Mouse (Mus musculus): ENCODE results near the gene Tprn. TPM values are rescaled to one million over a fixed set of nuclear protein-coding genes. Genes with fewer than 3 reads are reported as not detected.

Tprn gene
- polyA plus RNA-seq, 1 experiment from 2014 or later = 8.7 TPM

DNA sequence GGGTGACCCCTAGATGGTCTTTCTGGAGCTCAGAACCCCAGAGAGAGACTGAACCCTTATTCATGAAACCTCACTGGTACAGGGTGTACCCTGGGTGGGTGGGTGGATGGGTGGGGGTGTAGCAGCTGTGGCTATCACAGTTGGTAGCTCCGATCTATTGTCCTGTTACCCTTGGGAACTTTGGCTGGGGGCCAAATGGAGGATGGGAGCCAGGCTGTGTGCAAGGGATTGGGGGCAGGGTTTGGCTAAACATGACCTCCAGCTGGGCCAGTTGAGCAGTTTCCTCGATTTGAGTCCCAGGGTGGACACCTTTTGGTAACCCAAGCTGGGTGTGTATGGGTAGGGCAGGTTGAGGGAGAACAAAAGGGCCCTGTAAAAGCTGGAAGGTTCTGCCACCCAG is 4.3 kb downstream of the Tprn start:
- Histone ChIP-seq H3K9ac (replicated peaks) (no peak overlapping the region; the same call in 1 of the 2 replicates), H3K36me3 (peaks cover 33% of the 10 kb centered on the region), H3K4me3 (replicated peaks) (no peak overlapping the region)

DNA sequence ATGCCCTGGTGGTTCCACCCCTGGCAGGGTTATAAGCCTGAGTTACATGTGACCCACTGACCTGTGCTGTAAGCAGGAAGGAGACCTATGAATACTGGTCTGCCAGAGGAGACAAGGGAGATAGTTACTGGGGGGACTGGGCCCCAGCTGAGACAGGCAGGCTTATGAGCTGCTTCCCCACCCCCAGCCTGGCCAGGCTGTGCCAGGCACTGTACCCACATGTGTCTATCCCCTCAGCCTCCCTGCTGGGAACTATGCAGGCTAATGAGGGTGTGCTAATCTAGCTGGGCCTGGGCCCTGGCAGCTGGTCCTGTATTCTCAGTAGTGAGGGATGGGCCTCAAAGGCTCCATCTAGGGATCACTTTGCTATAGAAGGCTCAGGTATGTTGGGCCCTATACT is 4.8 kb downstream of the Tprn start:
- peaks cover 27% of the 10 kb centered on the region for H3K27me3 ChIP-seq
- peaks cover 45% of the 10 kb centered on the region for H3K4me1 ChIP-seq (replicated peaks)
- H3K4me3 ChIP-seq (replicated peaks) = no peak overlapping the region
- no peaks in the 10 kb centered on the region for H3K9me3 ChIP-seq
- H3K36me3 ChIP-seq = peaks cover 33% of the 10 kb centered on the region
- no peak overlapping the region for H3K4me2 ChIP-seq
- no peak overlapping the region for H3K27ac ChIP-seq
- no peak overlapping the region; the same call in 1 of the 2 replicates for H3K9ac ChIP-seq (replicated peaks)
- ATAC-seq (ENCODE audit: insufficient number of reproducible peaks, insufficient read depth, low FRiP score, low TSS enrichment, low read depth) = no peak

More for the DNA sequence above, 4.3 kb downstream of the Tprn start:
- Histone ChIP-seq H3K9me3 (no peaks in the 10 kb centered on the region), H3K27ac (no peak overlapping the region), H3K27me3 (peaks cover 27% of the 10 kb centered on the region), H3K4me2 (no peak overlapping the region), H3K4me1 (replicated peaks) (peaks cover 45% of the 10 kb centered on the region)
- 45% methylated on average over 2 of the region's 2 CpGs for WGBS
- ATAC-seq (ENCODE audit: insufficient number of reproducible peaks, insufficient read depth, low FRiP score, low TSS enrichment, low read depth) = no peak

DNA sequence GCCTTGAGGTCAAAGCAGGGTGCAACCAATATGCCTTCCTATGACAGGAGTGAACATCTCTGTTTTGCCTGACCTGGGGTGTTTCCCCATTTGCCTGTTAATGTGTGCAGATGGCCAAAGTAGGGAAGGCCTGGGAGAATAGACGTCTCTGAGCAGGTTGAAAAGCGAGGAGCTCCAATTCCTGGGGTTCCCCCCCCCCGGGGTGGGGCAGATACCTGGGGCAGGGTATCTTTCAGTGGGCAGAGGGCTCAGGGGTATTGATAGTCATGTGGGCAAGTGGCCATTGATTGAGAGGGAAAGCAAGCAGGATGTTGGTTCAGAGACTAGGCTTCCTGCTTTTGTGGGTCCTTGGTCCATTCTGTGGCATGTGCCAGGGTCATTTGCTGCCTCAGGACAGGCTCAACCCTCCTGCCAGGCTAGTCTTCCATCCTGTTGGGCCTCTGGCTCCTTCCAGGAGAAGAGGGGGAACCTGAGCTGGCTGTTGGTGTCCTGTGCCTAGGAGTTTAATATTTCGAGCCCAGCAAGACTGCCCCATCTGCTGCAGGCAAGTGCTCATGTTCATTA is 5.4 kb downstream of the Tprn start:
- Histone ChIP-seq H3K9me3 (no peaks in the 10 kb centered on the region), H3K27me3 (peaks cover 25% of the 10 kb centered on the region), H3K4me1 (replicated peaks) (peaks cover 45% of the 10 kb centered on the region), H3K9ac (replicated peaks) (no peak overlapping the region), H3K36me3 (peaks cover 33% of the 10 kb centered on the region), H3K27ac (no peak overlapping the region), H3K4me3 (replicated peaks) (no peak overlapping the region), H3K4me2 (no peak overlapping the region)
- no peak for ATAC-seq (ENCODE audit: insufficient number of reproducible peaks, insufficient read depth, low FRiP score, low TSS enrichment, low read depth)
- 68% methylated on average over 4 of the region's 4 CpGs for WGBS

DNA sequence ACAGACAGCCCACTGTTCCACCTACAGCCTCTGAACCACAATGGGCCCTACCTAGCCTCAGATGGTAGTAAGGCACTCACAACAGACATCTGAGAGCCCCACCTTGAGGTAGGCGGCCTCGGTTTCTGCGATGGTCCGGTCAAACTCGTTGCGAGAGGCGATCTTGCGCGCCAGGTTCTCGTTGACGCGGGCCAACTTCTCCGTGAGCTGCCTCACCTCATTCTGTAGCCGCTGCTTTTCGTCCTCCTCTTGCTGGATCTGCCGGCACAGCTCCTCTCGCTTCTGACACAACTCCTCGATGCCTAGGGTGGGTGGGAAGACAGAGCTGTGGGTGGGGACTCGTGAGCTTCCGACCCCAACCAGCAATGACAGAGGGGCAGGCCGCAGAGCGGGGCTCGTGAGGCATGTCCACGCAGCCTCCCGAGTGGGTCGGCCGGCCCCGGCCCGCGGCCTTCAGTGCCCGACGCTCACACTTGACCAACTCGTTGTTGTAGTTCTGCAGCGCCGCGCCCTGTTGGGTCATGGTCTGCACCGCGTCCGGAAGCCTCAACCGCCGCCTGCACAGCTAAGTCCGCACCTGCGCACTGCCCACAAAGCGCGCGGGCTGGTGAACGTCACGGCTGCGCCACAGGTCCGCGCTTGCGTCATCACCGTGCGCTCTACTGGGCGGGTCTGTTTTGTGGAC is 9.6 kb downstream of the Tprn start, which contains the start of the genes Ssna1 and Anapc2:
Ssna1 (minus strand) TSS at position 612 of the 685 bp plus-strand sequence.
Anapc2 (plus strand) TSS at position 652 of the 685 bp plus-strand sequence.
- peak within 1 kb of the TSS; percentile 68 for H3K4me3 ChIP-seq (replicated peaks)
- under 1% methylated on average over 55 of the region's 55 CpGs for WGBS
- ATAC-seq (ENCODE audit: insufficient number of reproducible peaks, insufficient read depth, low FRiP score, low TSS enrichment, low read depth) = peak; percentile 94
- H3K27me3 ChIP-seq = no peaks in the 10 kb centered on the region
- peaks cover 28% of the 10 kb centered on the region for H3K4me1 ChIP-seq (replicated peaks)
- H3K36me3 ChIP-seq = peaks cover 71% of the 10 kb centered on the region
- H3K27ac ChIP-seq = peak within 1 kb of the TSS; percentile 54
- no peaks in the 10 kb centered on the region for H3K9me3 ChIP-seq
- peak within 1 kb of the TSS; percentile 84 for H3K9ac ChIP-seq (replicated peaks)
- H3K4me2 ChIP-seq = peak within 1 kb of the TSS; percentile 96

DNA sequence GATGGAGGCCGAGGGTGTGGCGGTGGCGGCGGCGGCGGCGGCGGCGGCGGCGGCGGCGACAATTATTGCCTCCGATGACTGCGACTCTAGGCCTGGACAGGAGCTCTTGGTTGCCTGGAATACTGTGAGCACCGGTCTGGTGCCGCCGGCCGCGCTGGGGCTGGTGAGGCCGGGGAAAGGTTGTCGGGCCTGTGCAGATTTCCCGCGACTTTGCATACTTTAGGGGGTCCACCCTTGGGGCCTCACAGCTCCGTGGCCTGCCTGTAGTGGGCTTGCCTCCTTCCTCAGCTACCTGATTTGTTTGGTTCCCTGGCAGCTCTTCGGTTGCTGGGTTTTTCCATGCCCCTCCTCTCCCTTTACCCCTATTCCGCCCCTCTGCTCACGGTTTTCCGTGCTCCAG is 10.1 kb downstream of the Tprn start:
- peak overlapping the region; percentile 68 for H3K4me3 ChIP-seq (replicated peaks)
- WGBS = 1% methylated on average over 29 of the region's 29 CpGs
- no peak overlapping the region for H3K27ac ChIP-seq
- peak overlapping the region; percentile 76 for H3K9ac ChIP-seq (replicated peaks)
- H3K9me3 ChIP-seq = no peaks in the 10 kb centered on the region
- peaks cover 23% of the 10 kb centered on the region for H3K4me1 ChIP-seq (replicated peaks)
- H3K4me2 ChIP-seq = peak overlapping the region; percentile 96
- no peaks in the 10 kb centered on the region for H3K27me3 ChIP-seq
- peak; percentile 71 for ATAC-seq (ENCODE audit: insufficient number of reproducible peaks, insufficient read depth, low FRiP score, low TSS enrichment, low read depth)
- H3K36me3 ChIP-seq = peaks cover 74% of the 10 kb centered on the region

DNA sequence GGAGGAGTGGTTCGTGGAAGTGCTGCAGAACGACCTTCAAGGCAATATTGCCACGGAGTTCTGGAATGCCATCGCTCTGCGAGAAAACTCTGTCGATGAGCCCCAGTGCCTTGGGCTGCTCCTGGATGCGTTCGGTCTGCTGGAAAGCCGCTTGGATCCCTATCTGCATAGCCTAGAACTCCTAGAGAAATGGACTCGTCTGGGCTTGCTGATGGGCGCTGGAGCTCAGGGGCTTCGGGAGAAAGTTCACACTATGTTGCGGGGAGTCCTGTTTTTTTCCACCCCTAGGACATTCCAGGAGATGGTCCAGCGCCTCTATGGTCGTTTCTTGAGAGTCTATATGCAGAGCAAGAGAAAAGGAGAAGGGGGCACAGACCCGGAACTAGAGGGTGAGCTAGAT is 10.6 kb downstream of the Tprn start:
- H3K4me1 ChIP-seq (replicated peaks) = peaks cover 23% of the 10 kb centered on the region
- H3K27me3 ChIP-seq = no peaks in the 10 kb centered on the region
- peaks cover 77% of the 10 kb centered on the region for H3K36me3 ChIP-seq
- WGBS = 38% methylated on average over 16 of the region's 16 CpGs
- H3K27ac ChIP-seq = no peak overlapping the region
- no peaks in the 10 kb centered on the region for H3K9me3 ChIP-seq
- H3K9ac ChIP-seq (replicated peaks) = peak overlapping the region; percentile 76
- ATAC-seq (ENCODE audit: insufficient number of reproducible peaks, insufficient read depth, low FRiP score, low TSS enrichment, low read depth) = no peak
- peak overlapping the region; percentile 68 for H3K4me3 ChIP-seq (replicated peaks)
- H3K4me2 ChIP-seq = peak overlapping the region; percentile 96

DNA sequence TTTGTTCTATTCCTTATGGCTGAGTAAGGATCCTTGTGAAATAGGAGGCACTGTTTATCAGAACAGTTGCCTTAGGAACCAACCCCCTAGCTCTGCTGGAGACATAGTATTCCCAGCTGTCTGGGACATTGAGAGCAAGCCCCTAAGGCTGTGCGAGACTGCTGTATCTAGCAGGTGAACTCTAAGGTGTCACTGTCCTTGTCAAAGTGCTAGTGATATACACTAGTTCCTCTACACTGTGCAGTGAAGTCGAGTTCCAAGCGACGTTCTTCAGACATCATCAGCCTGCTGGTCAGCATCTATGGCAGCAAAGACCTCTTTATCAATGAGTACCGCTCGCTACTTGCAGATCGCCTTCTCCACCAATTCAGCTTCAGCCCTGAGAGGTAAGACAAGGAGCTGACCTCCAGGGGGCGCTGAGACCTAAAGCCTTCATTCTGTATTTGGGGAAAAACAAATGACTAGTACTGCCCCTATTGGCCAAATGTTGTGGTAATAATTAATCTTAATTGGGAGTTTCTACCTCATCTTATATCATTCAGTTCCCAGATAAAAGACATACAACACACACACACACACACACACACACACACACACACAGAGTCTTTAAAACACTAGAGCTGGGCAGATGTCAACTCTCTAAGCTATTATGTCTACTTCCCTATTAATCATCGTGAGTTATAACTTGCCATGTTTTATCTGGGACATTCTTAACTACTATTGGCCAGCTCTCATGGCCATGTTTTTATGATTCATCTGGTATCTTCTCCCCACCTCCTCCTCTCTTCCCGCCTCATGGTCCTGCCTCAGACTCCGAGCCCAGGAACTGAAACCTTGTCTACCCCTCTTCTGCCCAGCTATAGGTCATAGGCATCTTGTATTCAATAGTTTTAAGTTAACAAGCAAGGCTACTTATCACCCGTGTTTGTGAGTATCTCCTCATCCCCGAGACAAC is 16.8 kb downstream of the Tprn start:
- Histone ChIP-seq H3K27ac (no peak overlapping the region), H3K9ac (replicated peaks) (no peak overlapping the region), H3K4me1 (replicated peaks) (no peaks in the 10 kb centered on the region), H3K36me3 (peaks cover 98% of the 10 kb centered on the region), H3K4me2 (no peak overlapping the region), H3K27me3 (no peaks in the 10 kb centered on the region), H3K4me3 (replicated peaks) (no peak overlapping the region), H3K9me3 (no peaks in the 10 kb centered on the region)
- ATAC-seq (ENCODE audit: insufficient number of reproducible peaks, insufficient read depth, low FRiP score, low TSS enrichment, low read depth) = no peak
- WGBS = 66% methylated on average over 13 of the region's 13 CpGs

DNA sequence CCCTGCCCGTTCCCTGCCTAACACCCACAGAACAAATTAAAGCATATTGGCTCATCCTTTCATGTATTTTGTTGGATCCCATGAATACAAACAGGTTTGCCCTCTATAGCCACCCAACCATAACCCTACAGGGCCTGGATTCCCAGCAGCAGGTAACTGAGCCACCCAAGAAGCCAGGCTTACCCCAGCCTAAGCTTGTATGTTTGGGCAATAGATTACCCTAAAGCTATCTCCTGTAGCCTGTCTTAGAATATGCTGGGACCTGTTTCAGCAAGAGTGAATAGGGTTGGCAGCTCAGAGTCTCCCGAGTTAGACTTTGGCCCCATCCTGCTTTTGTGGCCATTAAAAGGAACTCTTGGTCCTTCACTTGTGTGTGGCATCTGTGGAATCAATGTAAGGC is 23.1 kb downstream of the Tprn start:
- Histone ChIP-seq H3K36me3 (peaks cover 57% of the 10 kb centered on the region), H3K4me2 (no peak overlapping the region), H3K27me3 (peaks cover 44% of the 10 kb centered on the region), H3K9ac (replicated peaks) (no peak overlapping the region), H3K4me3 (replicated peaks) (no peak overlapping the region), H3K9me3 (no peaks in the 10 kb centered on the region), H3K4me1 (replicated peaks) (peaks cover 8% of the 10 kb centered on the region; the same call in 1 of the 2 replicates), H3K27ac (no peak overlapping the region)
- WGBS = 89% methylated on average over 2 of the region's 2 CpGs
- ATAC-seq (ENCODE audit: insufficient number of reproducible peaks, insufficient read depth, low FRiP score, low TSS enrichment, low read depth) = no peak

DNA sequence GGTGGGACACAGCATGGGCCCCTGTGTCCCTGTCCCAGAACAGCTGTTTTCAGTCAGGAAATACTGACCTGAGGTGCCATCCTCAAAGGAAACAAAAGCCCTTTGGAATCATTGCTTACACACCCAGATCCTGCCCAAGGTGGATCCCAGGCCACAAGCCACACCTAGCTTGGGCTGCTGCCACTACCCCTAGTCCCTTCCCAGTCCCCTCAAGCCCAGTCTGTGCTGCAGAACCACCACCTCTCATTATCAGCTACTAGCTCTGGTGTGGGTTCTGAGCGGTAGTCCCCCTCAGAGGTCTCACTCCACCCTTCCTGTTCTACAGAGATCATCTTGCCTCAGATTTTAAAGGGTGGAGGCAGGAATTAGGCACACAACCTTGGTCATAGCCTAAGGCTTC is 23.9 kb downstream of the Tprn start:
- Histone ChIP-seq H3K4me3 (replicated peaks) (no peak overlapping the region), H3K4me1 (replicated peaks) (peaks cover 11% of the 10 kb centered on the region; the same call in 1 of the 2 replicates), H3K27me3 (peaks cover 52% of the 10 kb centered on the region), H3K4me2 (no peak overlapping the region), H3K36me3 (peaks cover 49% of the 10 kb centered on the region), H3K9me3 (no peaks in the 10 kb centered on the region), H3K27ac (no peak overlapping the region), H3K9ac (replicated peaks) (no peak overlapping the region)
- WGBS = 75% methylated on average over 1 of the region's 1 CpGs
- no peak for ATAC-seq (ENCODE audit: insufficient number of reproducible peaks, insufficient read depth, low FRiP score, low TSS enrichment, low read depth)

DNA sequence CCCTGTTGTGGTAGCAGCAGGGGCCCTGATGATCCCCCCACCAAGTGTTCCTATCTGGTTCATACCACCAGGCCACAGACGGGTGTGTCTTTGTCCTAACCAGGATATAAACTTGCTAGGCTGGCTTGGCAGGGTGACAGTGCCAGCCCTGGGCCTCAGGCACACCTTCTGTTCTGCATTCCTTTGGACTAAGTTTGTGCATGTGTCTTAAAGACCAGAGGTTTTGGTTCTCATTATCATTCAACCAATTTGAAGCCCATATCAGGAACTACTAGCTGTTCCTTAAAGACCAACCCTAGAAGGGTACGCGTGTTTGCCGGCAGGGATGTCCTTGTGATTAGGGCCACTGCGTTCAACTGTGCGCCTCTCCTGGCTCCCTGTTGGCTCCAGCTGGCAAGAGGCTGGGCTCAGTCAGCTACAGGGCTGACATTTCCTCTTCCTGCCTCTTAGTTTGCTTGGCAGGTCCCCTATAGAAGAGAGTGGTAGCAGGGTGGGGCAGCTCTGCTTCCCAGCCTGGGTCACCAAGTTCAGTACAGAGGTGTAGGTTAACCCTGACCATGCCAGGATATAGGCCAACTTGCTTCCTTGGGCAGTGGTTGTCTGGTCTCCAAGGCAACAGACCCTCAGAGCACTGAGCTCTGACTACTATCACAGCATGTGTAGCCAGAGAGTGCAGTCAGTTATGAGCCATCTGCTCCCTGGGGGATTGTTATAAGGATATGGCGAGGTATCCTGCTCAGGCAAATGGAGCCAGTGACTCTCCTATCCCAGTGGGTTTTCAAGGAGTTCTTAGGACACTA is 24.6 kb downstream of the Tprn start:
- Histone ChIP-seq H3K27ac (no peak overlapping the region), H3K4me3 (replicated peaks) (no peak overlapping the region), H3K9ac (replicated peaks) (no peak overlapping the region), H3K4me2 (no peak overlapping the region), H3K27me3 (peaks cover 59% of the 10 kb centered on the region), H3K36me3 (peaks cover 44% of the 10 kb centered on the region), H3K9me3 (no peaks in the 10 kb centered on the region), H3K4me1 (replicated peaks) (peaks cover 11% of the 10 kb centered on the region; the same call in 1 of the 2 replicates)
- no peak for ATAC-seq (ENCODE audit: insufficient number of reproducible peaks, insufficient read depth, low FRiP score, low TSS enrichment, low read depth)
- 60% methylated on average over 7 of the region's 7 CpGs for WGBS

All from limb, embryonic 12.5 days (tissue).